Mouse (Mus musculus): ENCODE data around the gene Dbn1. TPM values are rescaled to one million over a fixed set of nuclear protein-coding genes. Genes with fewer than 3 reads are reported as not detected.

Gene Dbn1
- polyA plus RNA-seq, 1 experiment from 2014 or later: 509 TPM

GRCm38 (mm10) chr13:55471819-55472131, 16.1 kb downstream of the Dbn1 start:
- Histone ChIP-seq H3K27me3 (ENCODE audit: control insufficient read depth, insufficient read depth, low read length) (no peaks in the 10 kb centered on the region), H3K27ac (replicated peaks; ENCODE audit: low read depth, low read length) (peak overlapping the region; percentile 94), H3K9ac (replicated peaks; ENCODE audit: low read length) (peak overlapping the region; percentile 84), H3K4me1 (ENCODE audit: control insufficient read depth, insufficient read depth, low read length) (peaks cover 81% of the 10 kb centered on the region), H3K4me3 (replicated peaks; ENCODE audit: low read depth, low read length) (peak overlapping the region; percentile 48), H3K36me3 (ENCODE audit: control insufficient read depth, insufficient read depth, low read length) (peaks cover 42% of the 10 kb centered on the region), H3K9me3 (ENCODE audit: control insufficient read depth, low read length) (no peaks in the 10 kb centered on the region), H3K4me2 (ENCODE audit: low read length) (peak overlapping the region; percentile 98)
- peak; percentile 32 for ATAC-seq (ENCODE audit: low FRiP score, low TSS enrichment)
- 0% methylated on average over 31 of the region's 31 CpGs for WGBS
- DNase-seq: no peak

- WGBS: under 1% methylated on average over 51 of the region's 54 CpGs
These were observed 16.6 kb downstream of the Dbn1 start for GRCm38 (mm10) chr13:55471156-55471818.

DNA sequence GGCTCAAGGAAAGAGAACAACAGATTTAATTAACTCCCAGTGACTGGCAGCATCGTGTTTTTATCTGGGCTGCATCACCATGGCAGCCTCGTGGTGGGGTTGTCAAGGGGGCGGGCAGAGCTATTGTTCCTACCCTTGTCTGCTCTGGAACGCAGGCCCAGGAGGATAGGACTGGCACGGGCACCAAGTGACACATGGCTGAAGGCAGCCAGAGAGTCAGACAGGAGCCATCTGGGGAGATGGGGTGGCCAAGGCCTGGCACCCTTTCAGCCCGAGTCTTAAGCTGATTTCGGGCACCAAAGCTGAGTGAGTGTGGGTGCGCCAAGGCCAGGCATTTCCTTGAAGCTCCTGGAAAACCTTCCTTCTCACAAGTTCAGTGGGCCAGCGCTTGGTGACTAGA, 17.5 kb downstream of the Dbn1 start:
- WGBS: 29% methylated on average over 9 of the region's 9 CpGs
- peaks cover 91% of the 10 kb centered on the region for H3K4me1 ChIP-seq (ENCODE audit: control insufficient read depth, insufficient read depth, low read length)
- H3K4me2 ChIP-seq (ENCODE audit: low read length): peak overlapping the region; percentile 98
- no peak overlapping the region for H3K4me3 ChIP-seq (replicated peaks; ENCODE audit: low read depth, low read length)
- no peak; the same call in 1 of the 2 replicates for ATAC-seq (ENCODE audit: low FRiP score, low TSS enrichment)
- H3K27ac ChIP-seq (replicated peaks; ENCODE audit: low read depth, low read length): peak overlapping the region; percentile 94
- H3K9ac ChIP-seq (replicated peaks; ENCODE audit: low read length): peak overlapping the region; percentile 84; the same call in 1 of the 2 replicates
- H3K27me3 ChIP-seq (ENCODE audit: control insufficient read depth, insufficient read depth, low read length): no peaks in the 10 kb centered on the region
- peak; percentile 72 for DNase-seq
- no peaks in the 10 kb centered on the region for H3K9me3 ChIP-seq (ENCODE audit: control insufficient read depth, low read length)
- peaks cover 28% of the 10 kb centered on the region for H3K36me3 ChIP-seq (ENCODE audit: control insufficient read depth, insufficient read depth, low read length)

More at GRCm38 (mm10) chr13:55471156-55471818, 16.6 kb downstream of the Dbn1 start:
- ATAC-seq (ENCODE audit: low FRiP score, low TSS enrichment): peak; percentile 65
- no peaks in the 10 kb centered on the region for H3K9me3 ChIP-seq (ENCODE audit: control insufficient read depth, low read length)
- peak overlapping the region; percentile 94 for H3K27ac ChIP-seq (replicated peaks; ENCODE audit: low read depth, low read length)
- peaks cover 86% of the 10 kb centered on the region for H3K4me1 ChIP-seq (ENCODE audit: control insufficient read depth, insufficient read depth, low read length)
- H3K36me3 ChIP-seq (ENCODE audit: control insufficient read depth, insufficient read depth, low read length): peaks cover 37% of the 10 kb centered on the region
- H3K4me3 ChIP-seq (replicated peaks; ENCODE audit: low read depth, low read length): peak overlapping the region; percentile 48
- DNase-seq: peak; percentile 94
- H3K9ac ChIP-seq (replicated peaks; ENCODE audit: low read length): peak overlapping the region; percentile 84
- no peaks in the 10 kb centered on the region for H3K27me3 ChIP-seq (ENCODE audit: control insufficient read depth, insufficient read depth, low read length)
- peak overlapping the region; percentile 98 for H3K4me2 ChIP-seq (ENCODE audit: low read length)

DNA sequence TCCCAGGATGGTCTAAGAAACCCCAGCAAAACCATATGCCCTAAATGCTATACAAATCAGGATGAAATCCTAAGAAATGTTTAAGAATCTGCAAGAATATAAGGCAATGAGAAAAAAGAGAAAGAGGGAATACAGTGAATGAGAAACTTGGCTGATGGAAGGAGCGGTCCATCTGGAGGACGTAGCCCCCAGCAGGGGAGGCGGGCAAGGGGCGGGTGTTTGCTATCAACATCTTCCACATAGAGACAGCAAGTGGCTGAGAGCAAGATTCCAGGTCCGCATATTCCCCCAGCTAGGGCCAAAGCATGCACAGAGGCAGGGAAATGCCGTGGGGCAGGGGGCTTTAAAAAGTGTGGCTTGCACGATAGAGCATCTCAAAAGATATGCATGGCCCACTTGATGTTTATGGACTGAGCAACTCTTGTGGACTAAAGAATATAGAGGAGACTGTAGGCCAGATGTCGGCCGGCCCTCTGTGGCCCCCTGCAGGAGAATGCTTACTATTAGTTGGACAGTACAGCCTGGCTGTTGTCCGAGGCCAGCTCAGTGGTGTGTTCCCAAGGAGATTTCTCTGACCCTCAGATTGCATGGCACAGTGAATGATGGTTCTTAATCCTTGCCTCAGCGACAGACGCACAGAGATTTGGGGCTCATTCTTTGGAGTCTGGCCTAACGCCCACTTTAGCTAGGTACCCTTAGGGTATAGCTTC, 18.9 kb downstream of the Dbn1 start:
- no peak overlapping the region for H3K9ac ChIP-seq (replicated peaks; ENCODE audit: low read length)
- 32% methylated on average over 13 of the region's 13 CpGs for WGBS
- peak overlapping the region; percentile 37 for H3K27ac ChIP-seq (replicated peaks; ENCODE audit: low read depth, low read length)
- peaks cover 82% of the 10 kb centered on the region for H3K4me1 ChIP-seq (ENCODE audit: control insufficient read depth, insufficient read depth, low read length)
- ATAC-seq (ENCODE audit: low FRiP score, low TSS enrichment) (no peak), DNase-seq (peak; percentile 62)
- no peak overlapping the region for H3K4me3 ChIP-seq (replicated peaks; ENCODE audit: low read depth, low read length)
- H3K27me3 ChIP-seq (ENCODE audit: control insufficient read depth, insufficient read depth, low read length): no peaks in the 10 kb centered on the region
- peaks cover 15% of the 10 kb centered on the region for H3K36me3 ChIP-seq (ENCODE audit: control insufficient read depth, insufficient read depth, low read length)
- no peak overlapping the region for H3K4me2 ChIP-seq (ENCODE audit: low read length)
- H3K9me3 ChIP-seq (ENCODE audit: control insufficient read depth, low read length): no peaks in the 10 kb centered on the region

GRCm38 (mm10) chr13:55465830-55466440, 22.0 kb downstream of the Dbn1 start:
- Histone ChIP-seq H3K9me3 (ENCODE audit: control insufficient read depth, low read length) (no peaks in the 10 kb centered on the region), H3K4me2 (ENCODE audit: low read length) (peak overlapping the region; percentile 91), H3K4me3 (replicated peaks; ENCODE audit: low read depth, low read length) (peak overlapping the region; percentile 69), H3K9ac (replicated peaks; ENCODE audit: low read length) (peak overlapping the region; percentile 91), H3K4me1 (ENCODE audit: control insufficient read depth, insufficient read depth, low read length) (peaks cover 61% of the 10 kb centered on the region), H3K27ac (replicated peaks; ENCODE audit: low read depth, low read length) (peak overlapping the region; percentile 97), H3K36me3 (ENCODE audit: control insufficient read depth, insufficient read depth, low read length) (peaks cover 8% of the 10 kb centered on the region), H3K27me3 (ENCODE audit: control insufficient read depth, insufficient read depth, low read length) (no peaks in the 10 kb centered on the region)
- WGBS: 48% methylated on average over 5 of the region's 5 CpGs
- no peak for ATAC-seq (ENCODE audit: low FRiP score, low TSS enrichment)
- DNase-seq: peak; percentile 50

DNA sequence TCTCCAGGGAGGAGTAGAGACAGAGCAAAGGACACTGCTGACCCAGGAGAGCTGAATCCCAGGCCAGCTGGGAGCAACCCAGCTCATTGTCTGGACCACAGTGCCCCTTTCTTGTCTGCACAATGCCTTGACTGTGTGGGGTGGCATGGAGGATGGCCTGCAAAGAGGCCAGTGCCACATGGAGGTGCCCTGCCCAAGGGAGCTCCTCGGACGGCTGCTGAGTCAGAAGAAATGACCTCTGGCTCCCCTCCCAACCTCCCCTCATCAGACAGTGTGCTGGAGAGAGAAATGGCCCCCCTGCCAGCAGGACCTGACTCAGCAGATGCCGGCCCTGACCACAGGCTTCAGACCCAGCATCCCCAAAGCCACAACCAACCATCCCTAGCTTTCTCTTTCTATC, 22.7 kb downstream of the Dbn1 start:
- no peaks in the 10 kb centered on the region for H3K9me3 ChIP-seq (ENCODE audit: control insufficient read depth, low read length)
- peak overlapping the region; percentile 91 for H3K9ac ChIP-seq (replicated peaks; ENCODE audit: low read length)
- DNase-seq (no peak), ATAC-seq (ENCODE audit: low FRiP score, low TSS enrichment) (no peak)
- H3K4me2 ChIP-seq (ENCODE audit: low read length): peak overlapping the region; percentile 91
- H3K27ac ChIP-seq (replicated peaks; ENCODE audit: low read depth, low read length): peak overlapping the region; percentile 97
- peaks cover 15% of the 10 kb centered on the region for H3K36me3 ChIP-seq (ENCODE audit: control insufficient read depth, insufficient read depth, low read length)
- H3K4me1 ChIP-seq (ENCODE audit: control insufficient read depth, insufficient read depth, low read length): peaks cover 54% of the 10 kb centered on the region
- WGBS: 3% methylated on average over 3 of the region's 3 CpGs
- H3K27me3 ChIP-seq (ENCODE audit: control insufficient read depth, insufficient read depth, low read length): no peaks in the 10 kb centered on the region
- H3K4me3 ChIP-seq (replicated peaks; ENCODE audit: low read depth, low read length): peak overlapping the region; percentile 69

- under 1% methylated on average over 84 of the region's 84 CpGs for WGBS
- Histone ChIP-seq H3K4me2 (ENCODE audit: low read length) (peak within 1 kb of the TSS; percentile 91), H3K27me3 (ENCODE audit: control insufficient read depth, insufficient read depth, low read length) (no peaks in the 10 kb centered on the region), H3K36me3 (ENCODE audit: control insufficient read depth, insufficient read depth, low read length) (peaks cover 25% of the 10 kb centered on the region), H3K4me1 (ENCODE audit: control insufficient read depth, insufficient read depth, low read length) (peaks cover 46% of the 10 kb centered on the region), H3K27ac (replicated peaks; ENCODE audit: low read depth, low read length) (peak within 1 kb of the TSS; percentile 97), H3K9ac (replicated peaks; ENCODE audit: low read length) (peak within 1 kb of the TSS; percentile 91), H3K9me3 (ENCODE audit: control insufficient read depth, low read length) (no peaks in the 10 kb centered on the region), H3K4me3 (replicated peaks; ENCODE audit: low read depth, low read length) (peak within 1 kb of the TSS; percentile 69)
- DNase-seq (peak; percentile 94), ATAC-seq (ENCODE audit: low FRiP score, low TSS enrichment) (peak; percentile 85)
These were observed 23.7 kb downstream of the Dbn1 start, which contains the start of gene Prr7 for GRCm38 (mm10) chr13:55464027-55464884. Gene Prr7, plus strand, starts transcription at chr13:55464267.

- Histone ChIP-seq H3K9me3 (ENCODE audit: control insufficient read depth, low read length) (no peaks in the 10 kb centered on the region), H3K4me2 (ENCODE audit: low read length) (peak overlapping the region; percentile 91), H3K9ac (replicated peaks; ENCODE audit: low read length) (peak overlapping the region; percentile 91), H3K36me3 (ENCODE audit: control insufficient read depth, insufficient read depth, low read length) (peaks cover 32% of the 10 kb centered on the region), H3K4me1 (ENCODE audit: control insufficient read depth, insufficient read depth, low read length) (peaks cover 39% of the 10 kb centered on the region), H3K27me3 (ENCODE audit: control insufficient read depth, insufficient read depth, low read length) (no peaks in the 10 kb centered on the region), H3K27ac (replicated peaks; ENCODE audit: low read depth, low read length) (peak overlapping the region; percentile 97), H3K4me3 (replicated peaks; ENCODE audit: low read depth, low read length) (peak overlapping the region; percentile 69)
- ATAC-seq (ENCODE audit: low FRiP score, low TSS enrichment) (peak; percentile 1; the same call in 1 of the 2 replicates), DNase-seq (no peak)
- 6% methylated on average over 14 of the region's 14 CpGs for WGBS
These were observed 24.4 kb downstream of the Dbn1 start for GRCm38 (mm10) chr13:55463399-55464026.

All from midbrain, embryonic 14.5 days (tissue).